Comparison of ENCODE assay signal across 13 mouse cellular contexts in genomic region chr3:93569046-93569445, GRCm38 (mm10). TPM values are rescaled to one million over a fixed set of nuclear protein-coding genes. Genes with fewer than 3 reads are reported as not detected.
DNase-seq lines count a peak whose midpoint lies in the region; ATAC-seq and TF ChIP-seq lines count a peak whose summit lies in the region.
"Had no signal": no experiment of that assay in that cellular context is flagged by ENCODE, and none has a peak within 500 bp of the region (broad histone marks: within the 10 kb centered on the region; RNA-seq: fewer than 3 reads in every experiment).

No protein-coding gene starts in this region.

- H3K27ac ChIP-seq in heart, adult 2 months, result peak overlapping the region; percentile 87
- H3K27ac ChIP-seq in kidney, postnatal 0 days, result peak overlapping the region; percentile 68
- H3K27ac ChIP-seq in MEL (ENCODE audit: control insufficient read depth, low read depth, low read length), result no peak overlapping the region
- peak overlapping the region; percentile 68 for H3K27ac ChIP-seq in intestine, postnatal 0 days (ENCODE audit: low read depth, low read length)
- H3K27ac ChIP-seq in hindbrain, embryonic 10.5 days, result no peak overlapping the region
- H3K27ac ChIP-seq: hindbrain, postnatal 0 days; midbrain, embryonic 13.5 days had no signal

- intact Hi-C loops in heart, adult 2 months (cut with DNase I), result loop anchor here (2.0 kb wide), 1 partner anchor 26 kb away; no protein-coding TSS in a partner anchor

- no peaks in the 10 kb centered on the region for H3K27me3 ChIP-seq in heart, adult 2 months (ENCODE audit: control insufficient read depth, insufficient read depth, low read length)
- H3K27me3 ChIP-seq in kidney, postnatal 0 days (ENCODE audit: insufficient read depth, low read length), result no peaks in the 10 kb centered on the region
- H3K27me3 ChIP-seq in MEL (ENCODE audit: control insufficient read depth in 1 of 2, insufficient read depth in 2 of 2, low read length in 2 of 2), result no peaks in the 10 kb centered on the region
- no peaks in the 10 kb centered on the region for H3K27me3 ChIP-seq in intestine, postnatal 0 days (replicated peaks; ENCODE audit: control insufficient read depth, insufficient read depth, low read length)
- no peaks in the 10 kb centered on the region for H3K27me3 ChIP-seq in hindbrain, embryonic 10.5 days (ENCODE audit: insufficient read depth, poor library complexity, severe bottlenecking)
- H3K27me3 ChIP-seq: midbrain, embryonic 13.5 days had no signal

- peak overlapping the region; percentile 23; the same call in 1 of the 2 replicates for H3K4me3 ChIP-seq in heart, adult 2 months
- no peak overlapping the region for H3K4me3 ChIP-seq in kidney, postnatal 0 days (replicated peaks; ENCODE audit: low read depth, low read length)
- H3K4me3 ChIP-seq in MEL (ENCODE audit: control insufficient read depth in 1 of 2, insufficient read depth in 1 of 2, low read depth in 2 of 2, low read length in 2 of 2), result no peak overlapping the region
- no peak overlapping the region for H3K4me3 ChIP-seq in intestine, postnatal 0 days (ENCODE audit: low read depth, low read length)
- no peak overlapping the region for H3K4me3 ChIP-seq in hindbrain, embryonic 10.5 days
- H3K4me3 ChIP-seq: layer of hippocampus, adult 2 months; midbrain, embryonic 13.5 days had no signal

- H3K9me3 ChIP-seq in kidney, postnatal 0 days (replicated peaks; ENCODE audit: low read length), result no peaks in the 10 kb centered on the region
- H3K9me3 ChIP-seq in MEL (replicated peaks; ENCODE audit: insufficient read depth, low read length), result no peaks in the 10 kb centered on the region
- no peaks in the 10 kb centered on the region for H3K9me3 ChIP-seq in intestine, postnatal 0 days (ENCODE audit: control insufficient read depth)
- no peaks in the 10 kb centered on the region for H3K9me3 ChIP-seq in hindbrain, embryonic 10.5 days
- H3K9me3 ChIP-seq: midbrain, embryonic 13.5 days had no signal

- no peak for TF ChIP-seq CTCF in heart, adult 2 months (IDR thresholded peaks at IDR 0.05)
- TF ChIP-seq CTCF in kidney, postnatal 0 days (IDR thresholded peaks at IDR 0.05; ENCODE audit: low read depth), result no peak
- no peak for TF ChIP-seq CTCF in MEL (IDR thresholded peaks at IDR 0.05 in 2 of 3, conservative IDR thresholded peaks at IDR 0.05 in 1 of 3; ENCODE audit: control insufficient read depth in 1 of 3, insufficient read depth in 1 of 3, low read depth in 2 of 3, low read length in 3 of 3, poor library complexity in 1 of 3, severe bottlenecking in 1 of 3)
- no peak for TF ChIP-seq CTCF in intestine, postnatal 0 days (IDR thresholded peaks at IDR 0.05; ENCODE audit: low read depth)

- DNase-seq in heart, adult 2 months, result no peak
- DNase-seq in heart, adult 9 months (ENCODE audit: low spot score in 2 of 2), result no peak
- DNase-seq in kidney, postnatal 0 days (ENCODE audit: low spot score), result no peak
- DNase-seq in kidney, adult 9 months, result no peak
- no peak for DNase-seq in MEL (ENCODE audit: low read depth, low spot score)
- no peak for DNase-seq in thymus, postnatal 36 days
- DNase-seq in hindbrain, embryonic 10.5 days (ENCODE audit: low spot score), result no peak
- DNase-seq: cerebellum, postnatal 25 days; spleen, adult 18-20 months had no signal

- peak overlapping the region; percentile 21 for H3K4me2 ChIP-seq in kidney, postnatal 0 days (ENCODE audit: low read length)
- peak overlapping the region; percentile 37 for H3K4me2 ChIP-seq in intestine, postnatal 0 days (replicated peaks; ENCODE audit: low read depth)
- H3K4me2 ChIP-seq: midbrain, embryonic 13.5 days had no signal

- peaks cover 12% of the 10 kb centered on the region for H3K36me3 ChIP-seq in heart, adult 2 months (ENCODE audit: control insufficient read depth, insufficient read depth, low read length)
- peaks cover 9% of the 10 kb centered on the region for H3K36me3 ChIP-seq in kidney, postnatal 0 days (ENCODE audit: insufficient read depth, low read length)
- H3K36me3 ChIP-seq in MEL (ENCODE audit: control insufficient read depth in 1 of 2, insufficient read depth in 2 of 2, low read length in 2 of 2), result peaks cover 0 to 22% of the 10 kb centered on the region in 2 experiments; a peak in 3 of 4 replicates
- peaks cover 16% of the 10 kb centered on the region for H3K36me3 ChIP-seq in intestine, postnatal 0 days (ENCODE audit: control insufficient read depth, insufficient read depth)
- no peaks in the 10 kb centered on the region for H3K36me3 ChIP-seq in hindbrain, embryonic 10.5 days
- H3K36me3 ChIP-seq: midbrain, embryonic 13.5 days had no signal

- H3K9ac ChIP-seq in heart, adult 2 months (ENCODE audit: low read depth, low read length), result 0 out of 2 replicates have a peak overlapping the region, but pooled peaks have one; percentile 11
- no peak overlapping the region for H3K9ac ChIP-seq in kidney, postnatal 0 days (ENCODE audit: low read depth, low read length)
- no peak overlapping the region for H3K9ac ChIP-seq in MEL (ENCODE audit: control insufficient read depth, low read depth, low read length, poor library complexity, severe bottlenecking)
- H3K9ac ChIP-seq in intestine, postnatal 0 days (ENCODE audit: low read depth, low read length), result no peak overlapping the region
- H3K9ac ChIP-seq: midbrain, embryonic 13.5 days had no signal

- ATAC-seq in kidney, postnatal 0 days (replicated peaks; ENCODE audit: low FRiP score, low read depth), result no peak
- ATAC-seq in intestine, postnatal 0 days, result no peak
- ATAC-seq: hindbrain, postnatal 0 days; midbrain, embryonic 13.5 days had no signal

- no peak for TF ChIP-seq POLR2A in heart, adult 2 months (IDR thresholded peaks at IDR 0.05; ENCODE audit: insufficient read depth, low read depth, low read length)
- no peak for TF ChIP-seq POLR2A in MEL (IDR thresholded peaks at IDR 0.05; ENCODE audit: control insufficient read depth in 1 of 2, insufficient read depth in 1 of 2, low read depth in 1 of 2, low read length in 2 of 2, poor library complexity in 1 of 2)

- no peaks in the 10 kb centered on the region for H3K79me2 ChIP-seq in heart, adult 2 months (replicated peaks; ENCODE audit: control insufficient read depth, insufficient read depth, low read length)
- H3K79me2 ChIP-seq in MEL (ENCODE audit: control insufficient read depth, insufficient read depth, low read length, poor library complexity), result no peaks in the 10 kb centered on the region

- TF ChIP-seq RAD21 in MEL (IDR thresholded peaks at IDR 0.05; ENCODE audit: low read depth, low read length), result no peak

- H3K4me1 ChIP-seq in heart, adult 2 months (ENCODE audit: control insufficient read depth, insufficient read depth, low read length), result peaks cover 2% of the 10 kb centered on the region
- no peaks in the 10 kb centered on the region for H3K4me1 ChIP-seq in kidney, postnatal 0 days (replicated peaks; ENCODE audit: insufficient read depth, low read length)
- H3K4me1 ChIP-seq in MEL (ENCODE audit: control insufficient read depth in 1 of 2, insufficient read depth in 2 of 2, low read length in 2 of 2), result peaks cover 9 to 22% of the 10 kb centered on the region in 2 experiments
- H3K4me1 ChIP-seq in intestine, postnatal 0 days (replicated peaks; ENCODE audit: control insufficient read depth, insufficient read depth, low read length), result peaks cover 10% of the 10 kb centered on the region
- no peaks in the 10 kb centered on the region for H3K4me1 ChIP-seq in hindbrain, embryonic 10.5 days (replicated peaks)
- H3K4me1 ChIP-seq: midbrain, embryonic 13.5 days had no signal

- 15% methylated on average over 2 of the region's 2 CpGs for WGBS in heart, adult 2 months
- 23% methylated on average over 2 of the region's 2 CpGs for whole genome bisulfite sequencing in kidney, postnatal 0 days
- 19% methylated on average over 2 of the region's 2 CpGs for WGBS in intestine, postnatal 0 days
- 75% methylated on average over 2 of the region's 2 CpGs for WGBS in hindbrain, embryonic 10.5 days

- TF ChIP-seq EP300 in heart, adult 2 months (IDR thresholded peaks at IDR 0.05; ENCODE audit: insufficient read depth, low read depth, low read length), result no peak
- no peak for TF ChIP-seq EP300 in MEL (IDR thresholded peaks at IDR 0.05; ENCODE audit: low read depth in 1 of 2, low read length in 2 of 2)

TF ChIP-seq in MEL, 35 proteins besides CTCF, POLR2A, EP300 and RAD21:
- TF ChIP-seq ZNF384 (IDR thresholded peaks at IDR 0.05; ENCODE audit: low read depth, low read length) (0 out of 2 replicates have a peak, but pooled peaks have one; percentile 33), GATA1 (IDR thresholded peaks at IDR 0.05; ENCODE audit: low read depth, low read length) (peak; percentile 39; the same call in 1 of the 2 replicates), USF2 (IDR thresholded peaks at IDR 0.05; ENCODE audit: borderline replicate concordance in 1 of 2, insufficient read depth in 1 of 2, low read depth in 1 of 2, low read length in 2 of 2) (no peak)

RNA-seq across cellular contexts. Expression of gene S100a10, which starts 14.2 kb away (rescaled TPM):
- total RNA-seq in heart, adult 2 months (2021), result 10 to 100 TPM; 70.5 to 93.9 TPM
- 41.9 and 47.3 TPM in 2 replicates for polyA plus RNA-seq in heart, adult 2 months (2012; rRNA removed)
- polyA plus RNA-seq in kidney, postnatal 0 days (2015; fragmentation: Nextera tagmentation; extraction: Ambion mirVana), result 534 and 566 TPM in 2 replicates
- 81.1 and 108 TPM in 2 replicates for total RNA-seq in MEL (2012; rRNA removed)
- polyA plus RNA-seq in MEL (2012; ENCODE audit: insufficient read depth in 1 of 2, insufficient read length in 2 of 2, low read depth in 1 of 2, low replicate concordance in 2 of 2, missing spikeins in 1 of 2), result 10 to 100 TPM in 1 of 2 experiments, not detected in 1; 92.5 TPM
- polyA plus RNA-seq in intestine, postnatal 0 days (2015; fragmentation: Nextera tagmentation; extraction: Ambion mirVana), result 733 and 887 TPM in 2 replicates
- polyA plus RNA-seq in hindbrain, embryonic 10.5 days (2016; fragmentation: Nextera tagmentation; extraction: Ambion mirVana), result 160 and 200 TPM in 2 replicates

RNA-seq across cellular contexts. Expression of gene S100a11, which starts 48.8 kb away (rescaled TPM):
- 10 to 100 TPM; 72.5 to 73.7 TPM for total RNA-seq in heart, adult 2 months (2021)
- 89.9 and 99.1 TPM in 2 replicates for polyA plus RNA-seq in heart, adult 2 months (2012; rRNA removed)
- 2,066 and 2,191 TPM in 2 replicates for polyA plus RNA-seq in kidney, postnatal 0 days (2015; fragmentation: Nextera tagmentation; extraction: Ambion mirVana)
- not detected in 2 replicates for total RNA-seq in MEL (2012; rRNA removed)
- polyA plus RNA-seq in MEL (2012; ENCODE audit: insufficient read depth in 1 of 2, insufficient read length in 2 of 2, low read depth in 1 of 2, low replicate concordance in 2 of 2, missing spikeins in 1 of 2), result under 1 TPM in 1 of 2 experiments, not detected in 1; 0.32 TPM
- polyA plus RNA-seq in intestine, postnatal 0 days (2015; fragmentation: Nextera tagmentation; extraction: Ambion mirVana), result 965 and 1,093 TPM in 2 replicates
- polyA plus RNA-seq in hindbrain, embryonic 10.5 days (2016; fragmentation: Nextera tagmentation; extraction: Ambion mirVana), result 327 and 404 TPM in 2 replicates

Comparison
In these comparisons a context has a peak if more than half of its experiments do, and no peak if none do; other contexts are left out.
1. H3K27ac ChIP-seq: peak in heart, adult 2 months (single experiment), kidney, postnatal 0 days (single experiment) and intestine, postnatal 0 days (single experiment); none in MEL (single experiment) and hindbrain, embryonic 10.5 days (single experiment).
2. RNA of gene S100a11, which starts 48.8 kb away (polyA plus RNA-seq): 2,066 to 2,191 TPM in kidney, postnatal 0 days, 965 to 1,093 TPM in intestine, postnatal 0 days, 327 to 404 TPM in hindbrain, embryonic 10.5 days and 89.9 to 99.1 TPM in heart, adult 2 months; 0.32 TPM in MEL; every median in the first group is over 10 times any median in the second.